Mouse (Mus musculus): ENCODE measurements around the gene Rpf2. TPM values are rescaled to one million over a fixed set of nuclear protein-coding genes. Genes with fewer than 3 reads are reported as not detected.

Rpf2 gene
- total RNA-seq (2014; rRNA removed) (15.9 and 21.4 TPM in 2 replicates), polyA plus RNA-seq (2015; fragmentation: Nextera tagmentation; extraction: Ambion mirVana) (51.9 and 52.1 TPM in 2 replicates)

- DNase-seq (ENCODE audit: low spot score) (peak; percentile 96), ATAC-seq (peak; percentile 94)
- H3K36me3 ChIP-seq (ENCODE audit: insufficient read depth, low read length): peaks cover 23% of the 10 kb centered on the region
- H3K4me2 ChIP-seq (ENCODE audit: low read depth, low read length): peak within 1 kb of the TSS; percentile 63
- WGBS: 1% methylated on average over 54 of the region's 54 CpGs
- H3K4me1 ChIP-seq (ENCODE audit: insufficient read depth, low read length): peaks cover 4% of the 10 kb centered on the region; the same call in 1 of the 2 replicates
- peak within 1 kb of the TSS; percentile 65 for H3K4me3 ChIP-seq (ENCODE audit: low read length)
- TF ChIP-seq CTCF (IDR thresholded peaks at IDR 0.05; ENCODE audit: low read depth): peak; percentile 8; the same call in 1 of the 2 replicates
- no peaks in the 10 kb centered on the region for H3K9me3 ChIP-seq (ENCODE audit: low read length)
- H3K27me3 ChIP-seq (ENCODE audit: insufficient read depth, low read length): no peaks in the 10 kb centered on the region
- peak within 1 kb of the TSS; percentile 57 for H3K27ac ChIP-seq
- H3K9ac ChIP-seq (replicated peaks; ENCODE audit: low read length): peak within 1 kb of the TSS; percentile 49
Measured at GRCm38 (mm10) chr10:40246374-40247165, at the start of gene Rpf2. Rpf2 (minus strand) TSS chr10:40247036.

- H3K36me3 ChIP-seq (ENCODE audit: insufficient read depth, low read length): no peaks in the 10 kb centered on the region; the same call in 1 of the 2 replicates
- no peak for ATAC-seq
- no peak overlapping the region for H3K4me3 ChIP-seq (ENCODE audit: low read length)
- no peak overlapping the region for H3K4me2 ChIP-seq (ENCODE audit: low read depth, low read length)
- H3K27ac ChIP-seq: no peak overlapping the region
- 97% methylated on average over 6 of the region's 6 CpGs for WGBS
- no peaks in the 10 kb centered on the region for H3K27me3 ChIP-seq (ENCODE audit: insufficient read depth, low read length)
- no peak for DNase-seq (ENCODE audit: low spot score)
- no peak for TF ChIP-seq CTCF (IDR thresholded peaks at IDR 0.05; ENCODE audit: low read depth)
- no peaks in the 10 kb centered on the region for H3K4me1 ChIP-seq (ENCODE audit: insufficient read depth, low read length)
- H3K9ac ChIP-seq (replicated peaks; ENCODE audit: low read length): no peak overlapping the region
- H3K9me3 ChIP-seq (ENCODE audit: low read length): no peaks in the 10 kb centered on the region
Measured at GRCm38 (mm10) chr10:40292640-40293039, 45.8 kb upstream of the Rpf2 start.

GRCm38 (mm10) chr10:40286767-40287166 is 39.9 kb upstream of the Rpf2 start:
- no peak overlapping the region for H3K9ac ChIP-seq (replicated peaks; ENCODE audit: low read length)
- H3K36me3 ChIP-seq (ENCODE audit: insufficient read depth, low read length): peaks cover 4% of the 10 kb centered on the region; the same call in 1 of the 2 replicates
- WGBS: 97% methylated on average over 1 of the region's 1 CpGs
- ATAC-seq: no peak
- no peaks in the 10 kb centered on the region for H3K9me3 ChIP-seq (ENCODE audit: low read length)
- no peak overlapping the region for H3K4me2 ChIP-seq (ENCODE audit: low read depth, low read length)
- no peak overlapping the region for H3K4me3 ChIP-seq (ENCODE audit: low read length)
- H3K27me3 ChIP-seq (ENCODE audit: insufficient read depth, low read length): no peaks in the 10 kb centered on the region
- no peaks in the 10 kb centered on the region for H3K4me1 ChIP-seq (ENCODE audit: insufficient read depth, low read length)
- TF ChIP-seq CTCF (IDR thresholded peaks at IDR 0.05; ENCODE audit: low read depth): no peak
- H3K27ac ChIP-seq: no peak overlapping the region
- DNase-seq (ENCODE audit: low spot score): no peak

- Histone ChIP-seq H3K9ac (replicated peaks; ENCODE audit: low read length) (no peak overlapping the region), H3K4me3 (ENCODE audit: low read length) (no peak overlapping the region), H3K27me3 (ENCODE audit: insufficient read depth, low read length) (no peaks in the 10 kb centered on the region), H3K36me3 (ENCODE audit: insufficient read depth, low read length) (peaks cover 4% of the 10 kb centered on the region; the same call in 1 of the 2 replicates), H3K9me3 (ENCODE audit: low read length) (no peaks in the 10 kb centered on the region), H3K4me2 (ENCODE audit: low read depth, low read length) (no peak overlapping the region), H3K4me1 (ENCODE audit: insufficient read depth, low read length) (no peaks in the 10 kb centered on the region), H3K27ac (no peak overlapping the region)
- DNase-seq (ENCODE audit: low spot score) (no peak), ATAC-seq (no peak)
- no peak for TF ChIP-seq CTCF (IDR thresholded peaks at IDR 0.05; ENCODE audit: low read depth)
- WGBS: 93% methylated on average over 1 of the region's 1 CpGs
Measured at GRCm38 (mm10) chr10:40285571-40285970, 38.7 kb upstream of the Rpf2 start.

- H3K27ac ChIP-seq: no peak overlapping the region
- no peaks in the 10 kb centered on the region for H3K27me3 ChIP-seq (ENCODE audit: insufficient read depth, low read length)
- peaks cover 4% of the 10 kb centered on the region; the same call in 1 of the 2 replicates for H3K36me3 ChIP-seq (ENCODE audit: insufficient read depth, low read length)
- no peak for TF ChIP-seq CTCF (IDR thresholded peaks at IDR 0.05; ENCODE audit: low read depth)
- no peaks in the 10 kb centered on the region for H3K4me1 ChIP-seq (ENCODE audit: insufficient read depth, low read length)
- no peak overlapping the region for H3K4me2 ChIP-seq (ENCODE audit: low read depth, low read length)
- DNase-seq (ENCODE audit: low spot score): no peak
- H3K9ac ChIP-seq (replicated peaks; ENCODE audit: low read length): no peak overlapping the region
- H3K9me3 ChIP-seq (ENCODE audit: low read length): no peaks in the 10 kb centered on the region
- H3K4me3 ChIP-seq (ENCODE audit: low read length): no peak overlapping the region
- WGBS: 85% methylated on average over 3 of the region's 3 CpGs
- ATAC-seq: no peak; the same call in 1 of the 2 replicates
Measured at GRCm38 (mm10) chr10:40284997-40285396, 38.2 kb upstream of the Rpf2 start.

- Histone ChIP-seq H3K27ac (no peak overlapping the region), H3K9me3 (ENCODE audit: low read length) (no peaks in the 10 kb centered on the region), H3K9ac (replicated peaks; ENCODE audit: low read length) (no peak overlapping the region), H3K36me3 (ENCODE audit: insufficient read depth, low read length) (peaks cover 4% of the 10 kb centered on the region; the same call in 1 of the 2 replicates), H3K4me2 (ENCODE audit: low read depth, low read length) (no peak overlapping the region), H3K4me3 (ENCODE audit: low read length) (no peak overlapping the region), H3K27me3 (ENCODE audit: insufficient read depth, low read length) (no peaks in the 10 kb centered on the region), H3K4me1 (ENCODE audit: insufficient read depth, low read length) (no peaks in the 10 kb centered on the region)
- no peak for TF ChIP-seq CTCF (IDR thresholded peaks at IDR 0.05; ENCODE audit: low read depth)
- no peak for DNase-seq (ENCODE audit: low spot score)
- ATAC-seq: peak; percentile 66; the same call in 1 of the 2 replicates
- WGBS: 68% methylated on average over 10 of the region's 10 CpGs
Measured at GRCm38 (mm10) chr10:40284179-40284831, 37.5 kb upstream of the Rpf2 start.
